Mouse (Mus musculus): ENCODE data around the gene Bag5.

Bag5 gene

GRCm38 (mm10) chr12:111713004-111713651 is at the start of gene Bag5, which contains the start of gene Apopt1:
TSS of gene Bag5 (minus strand) at chr12:111713257.
TSS of gene Apopt1 (plus strand) at chr12:111713261.
- H3K36me3 ChIP-seq (ENCODE audit: control insufficient read depth, insufficient read depth, low read length, poor library complexity, severe bottlenecking): peaks cover 2% of the 10 kb centered on the region
- DNase-seq (ENCODE audit: low read depth, low spot score): peak; percentile 94
- H3K27me3 ChIP-seq (ENCODE audit: control insufficient read depth, insufficient read depth, low read length, poor library complexity, severe bottlenecking): no peaks in the 10 kb centered on the region

- no peak for DNase-seq (ENCODE audit: low read depth, low spot score)
- no peaks in the 10 kb centered on the region for H3K27me3 ChIP-seq (ENCODE audit: control insufficient read depth, insufficient read depth, low read length, poor library complexity, severe bottlenecking)
- no peaks in the 10 kb centered on the region for H3K36me3 ChIP-seq (ENCODE audit: control insufficient read depth, insufficient read depth, low read length, poor library complexity, severe bottlenecking)
These were observed 47.4 kb upstream of the Bag5 start for GRCm38 (mm10) chr12:111760306-111760908.

- no peaks in the 10 kb centered on the region for H3K36me3 ChIP-seq (ENCODE audit: control insufficient read depth, insufficient read depth, low read length, poor library complexity, severe bottlenecking)
- H3K27me3 ChIP-seq (ENCODE audit: control insufficient read depth, insufficient read depth, low read length, poor library complexity, severe bottlenecking): no peaks in the 10 kb centered on the region
- no peak for DNase-seq (ENCODE audit: low read depth, low spot score)
These were observed 46.4 kb upstream of the Bag5 start for GRCm38 (mm10) chr12:111759176-111760061.

DNA sequence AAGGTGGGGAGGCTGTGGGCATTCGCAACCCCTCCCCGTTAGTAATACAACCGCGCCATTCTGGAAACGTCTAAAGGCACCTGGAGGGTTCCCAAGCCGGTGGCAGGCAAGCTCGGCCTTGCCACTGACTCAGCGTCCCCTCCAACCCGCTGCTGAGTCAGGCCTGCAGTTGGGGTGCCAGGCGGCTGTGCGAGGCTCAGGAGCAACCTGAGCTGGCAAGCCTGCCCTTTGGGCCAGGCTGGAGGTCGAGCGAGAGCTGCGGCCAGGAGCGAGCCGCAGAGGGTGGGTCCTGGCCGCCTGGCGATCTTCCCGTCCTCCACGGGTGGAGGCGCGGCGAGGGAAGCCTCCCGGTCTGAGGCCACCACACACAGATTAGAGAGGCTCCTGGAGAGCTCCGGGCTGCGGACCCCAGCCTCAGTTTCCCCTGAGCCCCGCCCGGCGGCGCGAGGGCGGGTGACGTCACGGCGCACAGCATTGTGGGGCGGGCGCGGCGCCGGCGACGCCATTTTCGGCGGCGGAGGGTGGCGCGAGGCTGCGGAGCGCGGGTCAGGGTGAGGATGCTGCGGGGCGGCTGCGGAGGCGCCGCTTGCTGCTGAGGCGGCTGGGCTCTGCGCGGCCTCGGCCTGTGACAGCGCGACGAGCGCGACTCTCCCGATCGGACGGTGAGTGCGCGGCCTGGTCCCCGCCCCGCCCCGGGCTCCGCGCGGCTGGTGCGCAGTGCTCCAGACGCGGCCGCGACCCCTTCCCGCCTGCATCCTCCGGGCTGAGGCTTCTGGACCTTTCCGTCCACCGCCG is 45.5 kb upstream of the Bag5 start, which contains the start of gene Klc1:
Gene Klc1 (plus strand): TSS at position 469 of the 795 bp plus-strand sequence.
- peak; percentile 77 for DNase-seq (ENCODE audit: low read depth, low spot score)
- H3K27me3 ChIP-seq (ENCODE audit: control insufficient read depth, insufficient read depth, low read length, poor library complexity, severe bottlenecking): no peaks in the 10 kb centered on the region
- no peaks in the 10 kb centered on the region for H3K36me3 ChIP-seq (ENCODE audit: control insufficient read depth, insufficient read depth, low read length, poor library complexity, severe bottlenecking)

- no peaks in the 10 kb centered on the region for H3K36me3 ChIP-seq (ENCODE audit: control insufficient read depth, insufficient read depth, low read length, poor library complexity, severe bottlenecking)
- DNase-seq (ENCODE audit: low read depth, low spot score): no peak
- H3K27me3 ChIP-seq (ENCODE audit: control insufficient read depth, insufficient read depth, low read length, poor library complexity, severe bottlenecking): no peaks in the 10 kb centered on the region
These were observed 44.7 kb upstream of the Bag5 start for GRCm38 (mm10) chr12:111757561-111758325.

- no peaks in the 10 kb centered on the region for H3K27me3 ChIP-seq (ENCODE audit: control insufficient read depth, insufficient read depth, low read length, poor library complexity, severe bottlenecking)
- no peak for DNase-seq (ENCODE audit: low read depth, low spot score)
- no peaks in the 10 kb centered on the region for H3K36me3 ChIP-seq (ENCODE audit: control insufficient read depth, insufficient read depth, low read length, poor library complexity, severe bottlenecking)
These were observed 43.6 kb upstream of the Bag5 start for GRCm38 (mm10) chr12:111756698-111757082.

DNA sequence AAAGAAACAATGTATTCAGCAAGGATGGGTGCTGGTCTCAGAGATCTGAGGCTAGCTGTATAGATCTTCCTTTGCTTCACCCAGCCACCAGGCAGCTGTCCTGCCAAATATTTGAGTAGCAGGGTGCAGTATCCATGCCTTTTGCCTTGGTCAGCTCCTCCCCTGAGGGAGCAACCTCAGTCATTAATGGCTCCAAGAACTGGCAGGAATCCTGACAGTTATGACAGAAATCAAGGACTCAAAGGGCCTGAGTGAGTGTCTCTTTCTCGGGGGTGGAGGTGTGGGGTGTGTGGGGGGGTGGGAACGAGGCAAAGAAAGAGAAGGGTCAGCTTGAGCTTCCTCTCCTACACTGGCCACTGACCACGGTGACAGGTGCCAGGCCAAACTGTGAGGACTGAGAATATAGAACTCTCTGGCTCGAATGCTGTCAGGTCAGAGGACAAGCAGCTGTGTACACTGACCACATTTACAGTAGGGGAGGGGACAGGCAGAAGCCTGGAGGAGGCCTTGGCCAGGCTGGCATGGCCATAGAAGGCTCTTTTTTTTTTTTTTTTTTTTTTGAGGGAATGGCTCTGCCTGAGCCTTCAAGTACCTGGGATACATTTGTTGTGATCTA is 43.1 kb upstream of the Bag5 start:
- DNase-seq (ENCODE audit: low read depth, low spot score): no peak
- no peaks in the 10 kb centered on the region for H3K27me3 ChIP-seq (ENCODE audit: control insufficient read depth, insufficient read depth, low read length, poor library complexity, severe bottlenecking)

DNA sequence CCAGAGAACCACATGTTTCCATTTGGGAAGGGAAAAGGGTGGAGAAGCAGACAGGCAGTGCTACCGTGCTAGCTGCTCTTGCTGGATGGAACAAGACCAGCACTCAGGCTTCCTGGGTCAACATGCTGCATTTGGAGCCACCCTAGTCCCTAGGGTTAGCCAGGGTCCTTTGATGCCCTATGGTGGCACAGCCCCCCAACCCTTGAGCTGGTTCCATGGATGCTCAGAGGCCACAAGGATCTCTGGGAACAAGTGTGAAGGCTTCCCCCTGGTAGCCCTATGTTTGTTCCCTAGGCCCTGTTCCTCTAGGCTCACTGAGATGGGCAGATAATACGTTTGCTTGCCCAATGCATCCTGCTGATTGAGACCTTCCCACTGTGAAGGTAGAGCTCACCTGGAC is 42.2 kb upstream of the Bag5 start:
- DNase-seq (ENCODE audit: low read depth, low spot score): no peak
- Histone ChIP-seq H3K36me3 (ENCODE audit: control insufficient read depth, insufficient read depth, low read length, poor library complexity, severe bottlenecking) (no peaks in the 10 kb centered on the region), H3K27me3 (ENCODE audit: control insufficient read depth, insufficient read depth, low read length, poor library complexity, severe bottlenecking) (no peaks in the 10 kb centered on the region)

More for the DNA sequence above, 43.1 kb upstream of the Bag5 start:
- H3K36me3 ChIP-seq (ENCODE audit: control insufficient read depth, insufficient read depth, low read length, poor library complexity, severe bottlenecking): no peaks in the 10 kb centered on the region

GRCm38 (mm10) chr12:111754710-111755109 is 41.7 kb upstream of the Bag5 start:
- no peaks in the 10 kb centered on the region for H3K36me3 ChIP-seq (ENCODE audit: control insufficient read depth, insufficient read depth, low read length, poor library complexity, severe bottlenecking)
- DNase-seq (ENCODE audit: low read depth, low spot score): no peak

DNA sequence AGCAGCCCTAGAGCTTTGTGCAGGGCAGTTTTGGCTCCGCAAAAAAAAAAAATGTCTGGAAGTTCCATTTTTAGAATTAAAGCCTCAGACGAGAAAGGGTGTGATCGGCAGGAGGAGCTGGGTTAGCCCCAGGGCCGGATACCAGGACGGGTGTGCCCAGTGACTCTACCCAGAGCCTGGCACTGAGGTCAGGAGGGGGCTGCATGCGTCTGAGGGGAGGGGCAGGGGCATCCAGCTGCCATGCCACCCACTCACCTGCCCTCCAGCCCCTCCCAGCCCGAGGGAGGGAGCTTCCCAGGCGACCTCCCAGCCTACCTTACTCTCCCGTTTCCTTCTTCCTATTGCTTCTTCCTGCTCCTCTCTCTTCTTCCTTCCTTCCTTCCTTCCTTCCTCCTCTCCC is 40.3 kb upstream of the Bag5 start:
- Histone ChIP-seq H3K27me3 (ENCODE audit: control insufficient read depth, insufficient read depth, low read length, poor library complexity, severe bottlenecking) (no peaks in the 10 kb centered on the region), H3K36me3 (ENCODE audit: control insufficient read depth, insufficient read depth, low read length, poor library complexity, severe bottlenecking) (no peaks in the 10 kb centered on the region)
- no peak for DNase-seq (ENCODE audit: low read depth, low spot score)

More at GRCm38 (mm10) chr12:111754710-111755109, 41.7 kb upstream of the Bag5 start:
- H3K27me3 ChIP-seq (ENCODE audit: control insufficient read depth, insufficient read depth, low read length, poor library complexity, severe bottlenecking): no peaks in the 10 kb centered on the region

- Histone ChIP-seq H3K27me3 (ENCODE audit: control insufficient read depth, insufficient read depth, low read length, poor library complexity, severe bottlenecking) (no peaks in the 10 kb centered on the region), H3K36me3 (ENCODE audit: control insufficient read depth, insufficient read depth, low read length, poor library complexity, severe bottlenecking) (no peaks in the 10 kb centered on the region)
- DNase-seq (ENCODE audit: low read depth, low spot score): no peak
These were observed 39.4 kb upstream of the Bag5 start for GRCm38 (mm10) chr12:111752491-111752890.

DNA sequence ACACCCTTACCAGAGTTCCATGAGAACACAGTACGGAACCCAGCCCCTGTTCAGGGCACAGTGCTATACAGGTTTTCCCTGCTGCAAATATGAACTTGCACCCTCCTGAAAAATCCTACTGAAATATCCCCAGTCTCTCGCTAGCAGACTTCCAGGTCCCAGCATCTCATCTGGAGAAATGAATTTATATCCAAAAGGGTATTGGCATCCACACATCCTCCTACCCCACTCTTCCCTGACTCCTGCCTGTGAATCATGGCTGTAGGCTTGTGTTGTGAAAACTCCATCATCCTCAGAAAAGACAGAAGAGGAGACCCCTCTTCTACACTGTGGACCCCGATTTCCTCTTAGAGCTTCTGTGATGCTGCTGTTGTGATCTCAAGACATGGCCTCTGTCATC is 37.7 kb upstream of the Bag5 start:
- H3K36me3 ChIP-seq (ENCODE audit: control insufficient read depth, insufficient read depth, low read length, poor library complexity, severe bottlenecking): no peaks in the 10 kb centered on the region
- H3K27me3 ChIP-seq (ENCODE audit: control insufficient read depth, insufficient read depth, low read length, poor library complexity, severe bottlenecking): no peaks in the 10 kb centered on the region
- DNase-seq (ENCODE audit: low read depth, low spot score): no peak

GRCm38 (mm10) chr12:111747421-111747820 is 34.4 kb upstream of the Bag5 start:
- Histone ChIP-seq H3K36me3 (ENCODE audit: control insufficient read depth, insufficient read depth, low read length, poor library complexity, severe bottlenecking) (no peaks in the 10 kb centered on the region), H3K27me3 (ENCODE audit: control insufficient read depth, insufficient read depth, low read length, poor library complexity, severe bottlenecking) (no peaks in the 10 kb centered on the region)
- DNase-seq (ENCODE audit: low read depth, low spot score): no peak

Measured in splenic B cell, adult 2 months (primary cell).